Mouse (Mus musculus) thymus, adult 18-20 months (tissue): ENCODE data around the gene Prkag2.

Source experiments
- DNase-seq, 2 experiments: peaks; one replicate each; pipeline ENCODE4 v3.0.0; 2022; ENCODE audit warnings: mixed read lengths in 2 of 2

Gene Prkag2

GRCm38 (mm10) chr5:25046762-25047161 lies 53.7 kb downstream of the Prkag2 start:
- no peak for DNase-seq

GRCm38 (mm10) chr5:25044007-25044406 lies 56.4 kb downstream of the Prkag2 start:
- no peak for DNase-seq

DNA sequence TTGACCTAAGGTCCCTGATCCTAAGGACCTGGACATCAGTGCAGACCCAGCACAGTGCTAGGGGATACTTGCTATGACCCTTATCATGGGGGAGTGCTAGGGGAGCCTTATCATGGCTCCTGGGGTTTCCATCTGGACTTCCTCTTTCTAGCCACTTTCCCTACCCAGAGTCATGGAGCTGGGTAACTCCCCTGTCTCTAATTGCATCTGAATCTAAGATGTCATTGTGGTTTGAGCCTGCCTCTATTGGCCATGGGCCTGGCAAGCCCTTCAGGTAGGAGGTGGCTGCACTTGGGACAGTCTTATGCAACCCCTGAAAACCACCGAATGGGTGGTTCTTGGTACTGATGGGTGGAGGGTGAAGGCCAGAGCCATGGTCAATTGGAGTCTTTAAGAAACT lies 58.5 kb downstream of the Prkag2 start:
- no peak for DNase-seq

DNA sequence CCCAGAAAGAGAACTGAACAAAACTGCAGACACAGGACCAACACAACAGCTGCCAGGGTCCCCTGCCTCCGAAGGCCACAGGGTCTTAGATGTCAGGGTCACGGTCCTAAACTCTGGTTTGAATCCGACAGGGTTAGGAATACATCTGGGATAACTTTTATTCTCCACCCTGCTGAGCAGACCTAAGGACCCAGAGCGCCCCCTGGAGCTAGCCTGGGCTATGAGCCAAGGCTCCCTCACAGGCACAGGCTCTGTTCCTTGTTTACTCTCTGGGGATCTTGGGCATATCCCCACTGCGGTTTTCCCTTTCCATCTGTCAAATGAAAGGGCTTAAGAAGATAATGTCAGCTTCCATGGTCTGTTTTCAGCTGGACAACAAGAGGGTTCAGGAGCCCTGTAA lies 59.1 kb downstream of the Prkag2 start:
- no peak for DNase-seq

- DNase-seq, result no peak
These were observed 59.5 kb downstream of the Prkag2 start for GRCm38 (mm10) chr5:25040903-25041302.

- no peak for DNase-seq
These were observed 61.6 kb downstream of the Prkag2 start for GRCm38 (mm10) chr5:25038827-25039226.

DNA sequence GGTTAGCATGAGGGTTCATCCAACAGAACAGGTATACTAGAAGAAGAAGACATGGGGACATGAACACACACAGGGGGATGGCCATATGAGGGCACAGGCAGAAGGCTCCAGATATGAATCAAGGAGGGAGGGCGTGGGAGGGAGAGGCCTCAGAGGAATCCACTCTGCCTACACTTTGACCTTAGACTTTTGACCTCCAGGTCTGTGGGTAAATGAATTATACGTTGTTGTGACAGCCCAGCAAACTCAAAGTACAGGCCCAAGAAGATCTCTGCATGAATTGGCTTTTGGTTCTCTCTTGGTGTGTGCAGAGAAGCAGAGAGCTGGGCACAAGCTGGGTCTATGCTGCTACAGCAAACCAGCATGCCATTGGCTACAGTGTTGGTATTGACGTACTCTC lies 65.1 kb downstream of the Prkag2 start:
- no peak for DNase-seq

- DNase-seq, result no peak
These were observed 69.0 kb downstream of the Prkag2 start for GRCm38 (mm10) chr5:25031456-25031856.

- DNase-seq, result no peak
These were observed 69.4 kb downstream of the Prkag2 start for GRCm38 (mm10) chr5:25031037-25031436.

DNA sequence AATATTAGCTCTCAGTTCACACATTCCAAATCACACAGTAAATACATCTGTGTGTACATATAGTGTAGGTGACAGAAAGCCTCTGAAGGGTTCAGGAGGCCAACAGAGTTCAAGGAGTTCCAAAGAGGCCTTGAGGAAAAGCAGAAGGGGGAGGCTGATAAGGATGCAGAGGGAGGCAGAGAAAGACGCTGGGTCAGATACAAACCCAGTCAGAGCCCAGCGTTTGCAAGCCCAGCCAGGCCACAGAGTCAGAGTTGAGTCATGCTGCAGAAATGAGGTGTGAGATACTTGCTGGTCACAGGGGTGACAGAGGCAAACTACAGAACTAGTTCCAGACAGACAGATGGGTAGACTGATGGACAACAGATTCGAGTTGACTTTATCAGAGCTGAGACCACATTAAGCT lies 70.2 kb downstream of the Prkag2 start:
- DNase-seq, result no peak

- DNase-seq, result no peak
These were observed 72.8 kb downstream of the Prkag2 start for GRCm38 (mm10) chr5:25027673-25028072.

DNA sequence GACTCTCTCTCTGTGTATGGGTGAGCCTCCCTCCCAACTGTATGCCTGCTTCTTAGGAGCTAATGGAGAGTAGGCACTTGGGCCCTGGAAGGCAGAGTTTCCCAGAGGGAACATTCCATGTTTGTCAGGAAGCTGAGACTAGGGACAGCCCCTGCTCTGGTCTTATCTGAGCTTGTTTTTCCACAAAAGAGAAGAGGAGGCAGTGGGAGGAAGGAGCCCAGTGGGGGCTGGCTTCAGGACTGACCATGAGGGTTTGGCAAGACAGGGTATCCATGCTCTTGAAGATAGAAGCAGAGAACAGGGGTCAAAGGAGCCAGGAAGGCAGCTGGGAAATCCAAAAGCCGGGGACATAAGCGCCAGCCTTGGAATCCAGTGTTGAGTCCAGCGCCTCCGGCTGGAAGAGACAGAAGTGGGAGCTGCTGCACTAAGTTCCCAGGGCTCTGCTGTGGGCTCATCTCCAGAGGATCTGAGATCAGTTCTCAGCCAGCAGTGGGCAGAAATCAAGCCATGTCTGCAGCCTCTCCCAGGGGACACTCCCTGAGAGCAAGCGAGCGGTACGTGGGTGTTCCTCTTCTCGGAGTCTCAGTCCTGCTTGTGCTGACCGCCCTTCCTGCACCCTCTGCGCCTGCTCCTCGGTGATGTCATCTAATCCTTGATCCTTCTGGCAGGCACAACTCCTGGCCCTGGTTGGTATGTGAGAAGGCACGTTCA lies 75.0 kb downstream of the Prkag2 start:
- no peak for DNase-seq

DNA sequence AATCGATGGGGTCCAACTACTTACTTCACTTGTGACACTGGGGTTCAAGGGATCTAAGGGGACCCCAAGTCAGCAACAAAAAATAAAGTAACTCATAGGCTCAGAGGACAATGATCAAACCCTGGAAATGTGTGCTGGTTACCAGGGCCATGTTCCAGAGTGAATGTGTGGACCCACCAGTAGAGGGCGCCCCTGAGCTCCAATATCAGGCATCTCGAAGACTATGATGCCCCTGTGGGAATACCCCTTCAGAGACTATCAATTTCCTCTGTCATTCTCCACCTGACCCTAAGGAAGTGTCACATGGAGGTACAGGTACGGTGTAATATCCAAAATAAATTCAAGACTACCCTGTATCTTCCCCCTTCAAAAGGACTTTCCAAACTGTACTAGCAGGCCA lies 77.5 kb downstream of the Prkag2 start:
- DNase-seq, result no peak

GRCm38 (mm10) chr5:25019221-25019620 lies 81.2 kb downstream of the Prkag2 start:
- no peak for DNase-seq

GRCm38 (mm10) chr5:25012134-25012533 lies 88.3 kb downstream of the Prkag2 start:
- DNase-seq, result no peak

GRCm38 (mm10) chr5:25011019-25011485 lies 89.4 kb downstream of the Prkag2 start:
- peak; percentile 49 to 66 for DNase-seq

DNA sequence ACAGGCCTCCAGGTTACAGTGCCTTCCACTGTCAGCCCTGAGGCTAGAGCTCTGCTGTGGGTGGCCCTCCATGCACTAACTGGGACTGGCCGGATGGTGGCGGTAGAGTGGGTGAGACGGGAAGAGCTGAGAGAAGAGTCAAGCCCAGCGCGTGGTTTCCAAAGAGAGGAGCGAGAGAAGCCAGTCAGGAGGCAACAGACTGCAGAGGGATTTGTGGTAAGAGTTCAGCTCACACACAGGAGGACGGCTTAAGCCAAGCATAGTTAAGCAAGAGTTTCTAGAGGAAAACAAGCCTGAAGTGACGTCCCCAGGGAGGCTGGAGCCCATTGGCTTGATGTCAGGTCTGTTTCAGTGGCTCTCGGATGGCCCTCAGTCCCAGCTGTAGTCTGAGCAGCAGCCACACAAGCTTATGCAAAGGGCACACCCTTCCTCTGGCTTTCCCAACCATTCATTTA lies 90.0 kb downstream of the Prkag2 start:
- peak; percentile 71 to 75 for DNase-seq

DNA sequence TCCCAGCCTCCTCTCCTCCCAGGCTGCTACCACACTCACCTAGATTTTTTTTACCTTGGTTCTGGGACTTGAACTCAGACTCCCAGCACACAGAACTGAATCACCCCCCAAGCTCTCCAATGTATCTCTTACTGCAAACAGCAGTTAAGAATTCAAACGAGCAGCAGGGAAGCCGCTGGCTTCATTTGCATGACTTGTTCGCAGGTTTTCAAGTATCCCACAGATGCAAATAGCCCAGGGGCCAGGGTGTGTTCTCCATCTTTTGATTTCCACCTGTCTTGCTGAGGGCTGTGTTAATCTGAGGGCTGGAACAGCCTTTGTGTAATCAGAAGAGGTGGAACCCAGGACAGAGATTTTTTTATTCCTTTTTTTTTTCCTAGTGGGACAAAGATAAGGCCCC lies 90.7 kb downstream of the Prkag2 start:
- no peak for DNase-seq

GRCm38 (mm10) chr5:25008966-25009365 lies 91.5 kb downstream of the Prkag2 start:
- no peak for DNase-seq

GRCm38 (mm10) chr5:25006848-25007247 lies 93.6 kb downstream of the Prkag2 start:
- peak; percentile 31 to 39 for DNase-seq

GRCm38 (mm10) chr5:25005532-25006129 lies 94.8 kb downstream of the Prkag2 start:
- no peak for DNase-seq

DNA sequence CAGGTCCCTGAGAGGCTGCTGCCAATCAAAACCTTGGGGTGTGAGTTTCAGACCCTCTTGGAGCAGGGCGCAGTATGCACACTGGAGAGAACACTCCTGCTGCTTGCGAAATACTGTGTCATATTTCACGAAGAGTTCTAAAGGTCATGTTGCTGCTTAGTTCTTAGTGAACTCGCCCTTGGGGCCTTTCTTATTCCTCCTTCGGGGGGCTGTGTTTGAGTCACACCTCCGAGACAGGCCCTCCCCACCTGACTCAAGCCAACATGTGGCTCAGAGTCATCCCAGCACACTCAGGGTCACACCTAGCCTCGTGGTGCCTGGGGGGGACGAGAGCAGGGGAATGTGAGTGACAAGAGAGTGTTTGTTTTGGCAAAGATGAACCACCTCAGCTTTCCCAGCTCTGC lies 99.0 kb downstream of the Prkag2 start:
- no peak for DNase-seq

- DNase-seq, result no peak
These were observed 101.1 kb downstream of the Prkag2 start for GRCm38 (mm10) chr5:24999351-24999750.

- DNase-seq, result no peak
These were observed 104.8 kb downstream of the Prkag2 start for GRCm38 (mm10) chr5:24995576-24996100.
